Mouse (Mus musculus): Measurements from ENCODE around the gene Lrriq4.

Gene Lrriq4

GRCm38 (mm10) chr3:30687216-30687615, 42.9 kb downstream of the Lrriq4 start:
- DNase-seq, result no peak

- DNase-seq, result no peak
Observed at GRCm38 (mm10) chr3:30690976-30691375, 46.7 kb downstream of the Lrriq4 start.

- DNase-seq, result no peak
Observed at GRCm38 (mm10) chr3:30695661-30696060, 51.4 kb downstream of the Lrriq4 start.

- peak; percentile 76 for DNase-seq
Observed at GRCm38 (mm10) chr3:30696346-30696745, 52.0 kb downstream of the Lrriq4 start.

- no peak for DNase-seq
Observed at GRCm38 (mm10) chr3:30697891-30698290, 53.6 kb downstream of the Lrriq4 start.

GRCm38 (mm10) chr3:30699711-30700505, 55.6 kb downstream of the Lrriq4 start, which contains the start of gene Lrrc31:
TSS of gene Lrrc31 (minus strand) at chr3:30699843.
- DNase-seq, result peak; percentile 34

GRCm38 (mm10) chr3:30705977-30706376, 61.7 kb downstream of the Lrriq4 start:
- no peak for DNase-seq

- DNase-seq, result no peak
Observed at GRCm38 (mm10) chr3:30706614-30707276, 62.4 kb downstream of the Lrriq4 start.

- DNase-seq, result no peak
Observed at GRCm38 (mm10) chr3:30710191-30710590, 65.9 kb downstream of the Lrriq4 start.

- no peak for DNase-seq
Observed at GRCm38 (mm10) chr3:30713334-30713733, 69.0 kb downstream of the Lrriq4 start.

- no peak for DNase-seq
Observed at GRCm38 (mm10) chr3:30718649-30719048, 74.3 kb downstream of the Lrriq4 start.
